8 mouse cellular contexts compared by ENCODE assay signal in the genomic region with DNA sequence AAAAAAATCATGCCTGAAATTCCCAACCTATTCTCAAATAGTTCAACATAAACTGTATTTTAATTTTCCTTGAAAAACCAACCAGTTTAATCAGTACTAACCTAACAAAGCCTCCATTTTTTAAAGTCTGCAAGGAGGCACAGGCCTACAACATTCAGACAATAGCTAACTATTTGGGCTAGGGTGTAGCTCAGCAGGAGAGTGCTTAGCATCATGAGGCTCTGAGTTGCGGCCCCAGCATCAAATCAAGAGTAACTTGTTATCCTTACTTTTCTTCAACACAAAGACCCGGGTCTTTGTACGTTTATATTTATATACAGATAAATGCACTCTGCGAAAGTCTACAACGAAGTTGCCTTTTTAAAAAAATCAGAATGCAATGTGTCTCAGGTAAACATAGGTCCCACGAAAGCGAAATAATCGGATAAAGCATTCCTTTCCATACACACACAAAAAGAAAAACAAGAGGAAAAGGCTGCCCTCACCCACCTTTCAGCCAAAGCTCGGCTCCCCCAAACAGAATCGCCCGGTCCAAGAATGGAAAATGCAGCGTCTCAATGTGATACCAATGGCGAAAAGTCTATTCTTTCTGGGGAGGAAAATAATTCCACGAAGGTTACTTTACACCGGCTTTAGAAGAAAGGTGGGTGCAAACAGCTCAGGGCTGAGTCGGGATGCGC. TPM values are rescaled to one million over a fixed set of nuclear protein-coding genes. Genes with fewer than 3 reads are reported as not detected.
A peak's percentile ranks its signal among the peaks of the same experiment; 100 is the strongest.
DNase-seq lines count a peak whose midpoint lies in the region; ATAC-seq lines count a peak whose summit lies in the region.

No protein-coding gene starts in this region.

- peak overlapping the region; percentile 98 for H3K27ac ChIP-seq in intestine, embryonic 14.5 days (ENCODE audit: low read depth)
- peak overlapping the region; percentile 93 for H3K27ac ChIP-seq in neural tube, embryonic 12.5 days

- peaks cover 2% of the 10 kb centered on the region; the same call in 1 of the 2 replicates for H3K27me3 ChIP-seq in erythroblast, embryonic 14.5 days (ENCODE audit: control insufficient read depth)
- H3K27me3 ChIP-seq in intestine, embryonic 14.5 days (replicated peaks; ENCODE audit: control insufficient read depth, insufficient read depth, low read length) = no peaks in the 10 kb centered on the region
- no peaks in the 10 kb centered on the region for H3K27me3 ChIP-seq in neural tube, embryonic 12.5 days (replicated peaks)

- H3K4me3 ChIP-seq in erythroblast, embryonic 14.5 days (replicated peaks) = peak overlapping the region; percentile 93
- H3K4me3 ChIP-seq in intestine, embryonic 14.5 days (ENCODE audit: low read depth, low read length) = peak overlapping the region; percentile 69
- peak overlapping the region; percentile 84 for H3K4me3 ChIP-seq in neural tube, embryonic 12.5 days

- no peak for ATAC-seq in erythroblast, adult 5-6 weeks (replicated peaks; ENCODE audit: low FRiP score, poor library complexity, severe bottlenecking)
- ATAC-seq in intestine, embryonic 14.5 days (replicated peaks; ENCODE audit: low FRiP score, low TSS enrichment, low read depth) = no peak; the same call in 1 of the 2 replicates
- peak; percentile 52 for ATAC-seq in neural tube, embryonic 12.5 days (ENCODE audit: low FRiP score, low read depth)

- peak overlapping the region; percentile 95 for H3K9ac ChIP-seq in intestine, embryonic 14.5 days (ENCODE audit: low read length)
- peak overlapping the region; percentile 93 for H3K9ac ChIP-seq in neural tube, embryonic 12.5 days

- peak; percentile 57 for DNase-seq in 416B (ENCODE audit: low read depth)
- DNase-seq in c-Kit-positive CD71-positive TER-119-positive erythroid progenitor cells, embryonic 14.5 days (ENCODE audit: low spot score) = peak; percentile 37
- peak; percentile 57 for DNase-seq in intestine, embryonic 14.5 days (ENCODE audit: low spot score)
- DNase-seq in spleen, postnatal 4 days (ENCODE audit: low spot score in 2 of 2) = no peak
- no peak for DNase-seq in right cerebral cortex, postnatal 4 days

- H3K4me2 ChIP-seq in intestine, embryonic 14.5 days (ENCODE audit: low read length) = peak overlapping the region; percentile 81
- peak overlapping the region; percentile 74 for H3K4me2 ChIP-seq in neural tube, embryonic 12.5 days (replicated peaks)

- H3K36me3 ChIP-seq in erythroblast, embryonic 14.5 days (ENCODE audit: control insufficient read depth) = peaks cover 27% of the 10 kb centered on the region
- H3K36me3 ChIP-seq in intestine, embryonic 14.5 days (ENCODE audit: control insufficient read depth, insufficient read depth, low read length) = peaks cover 29% of the 10 kb centered on the region
- peaks cover 5% of the 10 kb centered on the region for H3K36me3 ChIP-seq in neural tube, embryonic 12.5 days

- peaks cover 28% of the 10 kb centered on the region for H3K4me1 ChIP-seq in erythroblast, embryonic 14.5 days (ENCODE audit: control insufficient read depth)
- peaks cover 15% of the 10 kb centered on the region; the same call in 1 of the 2 replicates for H3K4me1 ChIP-seq in intestine, embryonic 14.5 days (replicated peaks; ENCODE audit: control insufficient read depth, insufficient read depth, low read length)
- peaks cover 13% of the 10 kb centered on the region for H3K4me1 ChIP-seq in neural tube, embryonic 12.5 days

- under 1% methylated on average over 17 of the region's 17 CpGs for WGBS in intestine, embryonic 14.5 days
- under 1% methylated on average over 17 of the region's 17 CpGs for whole genome bisulfite sequencing in neural tube, embryonic 12.5 days

- no peaks in the 10 kb centered on the region for H3K9me3 ChIP-seq in erythroblast, embryonic 14.5 days (ENCODE audit: control insufficient read depth, low read length)
- no peaks in the 10 kb centered on the region for H3K9me3 ChIP-seq in intestine, embryonic 14.5 days (ENCODE audit: control insufficient read depth, low read length)
- no peaks in the 10 kb centered on the region for H3K9me3 ChIP-seq in neural tube, embryonic 12.5 days

RNA-seq across cellular contexts. Expression of gene Zfp266, which starts 0.5 kb away (rescaled TPM):
- 0.03 and 0.04 TPM in 2 replicates for polyA plus RNA-seq in erythroblast, embryonic 14.5 days (2012)
- 10.2 and 10.4 TPM in 2 replicates for total RNA-seq in erythroblast, adult 5-6 weeks (2015; ENCODE audit: low replicate concordance)
- total RNA-seq in erythroblast, adult 5-6 weeks (2017; ENCODE audit: low replicate concordance) = 6.8 and 8.9 TPM in 2 replicates
- polyA plus RNA-seq in intestine, embryonic 14.5 days (2014; fragmentation: Nextera tagmentation; extraction: Ambion mirVana) = 66.7 and 73.6 TPM in 2 replicates
- 142 and 146 TPM in 2 replicates for polyA plus RNA-seq in neural tube, embryonic 12.5 days (2016; fragmentation: Nextera tagmentation; extraction: Ambion mirVana)

RNA-seq across cellular contexts. Expression of gene Zfp426, which starts 28.1 kb away (rescaled TPM):
- 0.08 and 0.44 TPM in 2 replicates for polyA plus RNA-seq in erythroblast, embryonic 14.5 days (2012)
- total RNA-seq in erythroblast, adult 5-6 weeks (2015; ENCODE audit: low replicate concordance) = 8.6 and 12.5 TPM in 2 replicates
- 15.6 and 17.6 TPM in 2 replicates for total RNA-seq in erythroblast, adult 5-6 weeks (2017; ENCODE audit: low replicate concordance)
- polyA plus RNA-seq in intestine, embryonic 14.5 days (2014; fragmentation: Nextera tagmentation; extraction: Ambion mirVana) = 18.3 and 24.6 TPM in 2 replicates
- polyA plus RNA-seq in neural tube, embryonic 12.5 days (2016; fragmentation: Nextera tagmentation; extraction: Ambion mirVana) = 30.3 and 31.3 TPM in 2 replicates

Comparison
In these comparisons a context has a peak if more than half of its experiments do, and no peak if none do; other contexts are left out.
1. DNase-seq: peak in 416B (single experiment), c-Kit-positive CD71-positive TER-119-positive erythroid progenitor cells, embryonic 14.5 days (single experiment) and intestine, embryonic 14.5 days (single experiment); none in spleen, postnatal 4 days (0 of 2) and right cerebral cortex, postnatal 4 days (single experiment).
2. RNA of gene Zfp266, which starts 0.5 kb away (polyA plus RNA-seq): 142 to 146 TPM in neural tube, embryonic 12.5 days and 66.7 to 73.6 TPM in intestine, embryonic 14.5 days; 0.03 to 0.04 TPM in erythroblast, embryonic 14.5 days; every median in the first group is over 10 times any median in the second.
3. RNA of gene Zfp426, which starts 28.1 kb away (polyA plus RNA-seq): 30.3 to 31.3 TPM in neural tube, embryonic 12.5 days and 18.3 to 24.6 TPM in intestine, embryonic 14.5 days; 0.08 to 0.44 TPM in erythroblast, embryonic 14.5 days; every median in the first group is over 10 times any median in the second.
4. Peak in every context shown above with its lines, with median percentiles within 50 percentile points of each other: H3K4me3 ChIP-seq.